Mouse (Mus musculus): Measurements from ENCODE around the gene Dusp16. TPM values are rescaled to one million over a fixed set of nuclear protein-coding genes. Genes with fewer than 3 reads are reported as not detected.

The Dusp16 gene
- 21.3 and 24.7 TPM in 2 replicates for polyA plus RNA-seq (2012; rRNA removed; ENCODE audit: low replicate concordance)

GRCm38 (mm10) chr6:134792141-134793045 lies at the start of gene Dusp16:
TSS of gene Dusp16 (minus strand) at chr6:134792625.

GRCm38 (mm10) chr6:134829786-134830700 lies 37.6 kb upstream of the Dusp16 start, which contains the start of gene Crebl2:
TSS of gene Crebl2 (plus strand) at chr6:134830154.

Other genes with a start within 250 kb of the Dusp16 start
- gene Lrp6, start 225.7 kb downstream of the Dusp16 start, polyA plus RNA-seq (2012; rRNA removed; ENCODE audit: low replicate concordance) = 14.2 and 14.4 TPM in 2 replicates
- gene Mansc1, start 160.1 kb downstream of the Dusp16 start, polyA plus RNA-seq (2012; rRNA removed; ENCODE audit: low replicate concordance) = 4.4 and 14.2 TPM in 2 replicates
- gene Borcs5, start 153.1 kb downstream of the Dusp16 start, polyA plus RNA-seq (2012; rRNA removed; ENCODE audit: low replicate concordance) = 23.0 and 27.1 TPM in 2 replicates
- gene Crebl2, start 37.5 kb upstream of the Dusp16 start, polyA plus RNA-seq (2012; rRNA removed; ENCODE audit: low replicate concordance) = 2.5 and 3.2 TPM in 2 replicates
- 6.0 and 7.1 TPM in 2 replicates for gene Gpr19, start 106.0 kb upstream of the Dusp16 start, polyA plus RNA-seq (2012; rRNA removed; ENCODE audit: low replicate concordance)
- gene Cdkn1b, start 127.8 kb upstream of the Dusp16 start, polyA plus RNA-seq (2012; rRNA removed; ENCODE audit: low replicate concordance) = 14.5 and 16.3 TPM in 2 replicates
- 0.34 and 0.62 TPM in 2 replicates for gene Apold1, start 189.1 kb upstream of the Dusp16 start, polyA plus RNA-seq (2012; rRNA removed; ENCODE audit: low replicate concordance)
- gene Ddx47, start 219.0 kb upstream of the Dusp16 start, polyA plus RNA-seq (2012; rRNA removed; ENCODE audit: low replicate concordance) = 14.3 and 16.9 TPM in 2 replicates

All from duodenum, adult 2 months (tissue).